Mouse (Mus musculus) cerebellum, postnatal 10 days (tissue): ENCODE measurements around the gene Ascc2.
A peak's percentile ranks its signal among the peaks of the same experiment; 100 is the strongest.
"Not testable (repeated sequence)": the region's sequence is repeated elsewhere in the genome, so short reads cannot be mapped to it uniquely, and the experiment has no call there.

Experiments
- DNase-seq, 2 experiments: peaks; one replicate each; pipeline ENCODE4 v3.0.0; 2021; ENCODE audit warnings: mixed read lengths in 2 of 2

Gene Ascc2

DNA sequence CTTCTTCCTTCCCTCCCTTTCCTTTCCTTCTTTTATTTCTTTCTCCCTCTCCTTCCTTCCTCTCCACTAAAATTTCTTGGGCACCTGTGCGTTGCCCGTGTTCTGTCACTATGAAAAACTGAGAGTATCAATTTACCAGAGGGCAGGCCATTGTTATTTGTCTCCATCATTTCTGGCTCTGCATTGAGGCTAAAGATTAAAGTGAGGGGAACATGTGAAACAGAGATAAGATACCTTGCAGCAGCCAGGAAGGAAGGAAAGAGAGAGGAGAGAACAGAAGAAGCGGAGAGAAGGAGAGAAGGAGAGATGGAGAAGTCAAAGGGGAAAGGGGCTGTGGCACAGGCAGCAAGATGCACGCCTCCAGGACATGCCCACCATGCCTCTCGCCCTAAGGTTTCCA, 3.2 kb upstream of the Ascc2 start:
- no peak for DNase-seq

DNA sequence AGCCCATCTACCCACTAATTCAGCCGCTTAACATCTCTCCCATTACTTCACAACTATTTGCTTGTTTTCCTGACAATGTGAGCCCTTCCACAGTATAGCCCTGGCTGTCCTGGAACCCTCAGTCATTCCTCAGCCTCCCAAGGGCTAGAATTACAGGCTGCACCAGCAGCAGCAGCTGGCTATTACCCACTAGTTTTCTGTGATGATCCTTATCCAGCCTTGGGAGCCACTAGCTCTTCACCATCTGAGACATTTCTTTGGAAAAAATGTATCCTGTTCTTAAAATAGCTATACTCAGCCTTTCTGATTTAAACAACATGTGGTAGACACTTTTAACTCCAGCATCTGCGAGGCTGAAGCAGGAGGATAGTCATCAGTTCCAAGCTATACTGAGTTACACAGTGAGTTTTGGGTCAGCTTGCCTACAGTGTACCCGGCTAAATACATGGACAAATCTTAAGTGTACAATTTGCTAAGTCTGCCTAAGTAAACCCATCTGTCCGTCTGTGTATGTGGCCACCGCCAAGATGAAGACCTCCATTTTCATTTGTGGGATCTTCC, 685 bp upstream of the Ascc2 start:
- no peak for DNase-seq

DNA sequence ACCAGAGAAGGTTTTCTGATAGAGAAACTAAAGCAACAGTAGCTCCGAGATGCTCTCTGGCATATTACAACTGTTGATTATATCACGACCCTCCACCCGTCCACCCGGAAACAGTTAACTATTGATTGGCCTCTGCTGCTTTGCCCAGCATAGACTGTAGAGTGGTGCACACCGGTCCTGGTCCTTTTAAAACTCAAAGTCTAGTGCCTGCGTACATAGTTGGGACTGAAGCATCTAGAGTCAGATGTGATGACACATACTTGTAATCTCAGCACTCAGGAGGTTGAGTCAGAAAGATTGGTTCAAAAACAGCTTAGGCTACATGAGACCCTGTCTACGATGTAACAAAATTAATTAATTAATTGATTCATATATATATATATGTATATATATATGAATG, 714 bp downstream of the Ascc2 start:
- DNase-seq: no peak

DNA sequence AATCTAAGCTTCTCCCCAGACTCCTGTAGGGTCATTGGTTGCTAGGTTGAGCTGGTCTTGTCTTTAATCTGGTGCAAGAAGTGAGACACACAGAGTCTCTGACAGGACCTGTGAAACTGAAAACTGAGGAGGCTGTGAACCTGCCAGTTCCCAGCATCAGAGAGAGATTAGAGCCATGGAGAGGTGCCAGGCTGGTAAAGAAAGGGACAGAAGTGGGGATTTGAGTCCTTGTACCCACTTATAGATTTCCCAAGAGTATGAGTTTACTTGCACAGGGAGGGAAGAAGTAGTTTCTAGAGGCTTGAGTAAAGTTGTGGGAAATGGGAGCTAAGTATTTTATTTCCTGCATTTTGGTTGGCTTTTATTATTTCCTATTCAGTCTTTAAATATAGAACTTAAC, 3.6 kb downstream of the Ascc2 start:
- no peak for DNase-seq

DNA sequence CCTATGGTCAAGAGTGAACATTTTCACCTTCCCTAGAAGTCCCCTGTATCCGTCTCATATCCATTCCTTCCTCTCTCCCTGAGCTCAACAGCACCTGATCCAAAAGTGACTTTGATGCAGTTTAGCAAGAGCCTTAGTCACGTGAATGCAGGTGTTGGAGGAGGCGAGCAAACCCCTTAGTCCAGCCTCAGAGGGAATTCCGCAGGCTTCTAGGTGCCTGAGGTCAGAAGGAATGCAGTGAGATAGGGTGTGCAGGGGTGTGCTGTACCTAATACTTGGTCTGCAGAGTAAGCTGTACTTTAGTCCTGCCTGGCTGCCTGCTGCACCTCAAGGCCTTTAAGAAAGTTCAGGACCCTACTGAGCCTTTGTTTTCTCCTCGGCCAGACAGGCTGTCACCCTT, 6.2 kb downstream of the Ascc2 start:
- no peak for DNase-seq

DNA sequence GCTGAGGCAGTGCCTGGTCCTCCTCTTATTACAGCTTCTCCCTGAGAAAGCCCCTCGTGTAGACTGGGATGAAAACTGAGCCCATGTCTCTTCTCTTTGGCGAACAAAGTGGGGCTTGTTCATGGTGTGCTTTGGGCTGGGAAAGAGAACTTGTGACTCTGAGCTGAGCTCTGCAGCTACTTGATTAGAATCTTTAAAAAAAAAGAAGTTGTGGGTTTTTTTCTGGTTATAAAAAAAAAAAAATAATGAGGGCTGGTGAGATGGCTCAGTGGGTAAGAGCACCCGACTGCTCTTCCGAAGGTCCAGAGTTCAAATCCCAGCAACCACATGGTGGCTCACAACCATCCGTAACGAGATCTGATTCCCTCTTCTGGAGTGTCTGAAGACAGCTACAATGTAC, 7.6 kb downstream of the Ascc2 start:
- not testable (repeated sequence) for DNase-seq

DNA sequence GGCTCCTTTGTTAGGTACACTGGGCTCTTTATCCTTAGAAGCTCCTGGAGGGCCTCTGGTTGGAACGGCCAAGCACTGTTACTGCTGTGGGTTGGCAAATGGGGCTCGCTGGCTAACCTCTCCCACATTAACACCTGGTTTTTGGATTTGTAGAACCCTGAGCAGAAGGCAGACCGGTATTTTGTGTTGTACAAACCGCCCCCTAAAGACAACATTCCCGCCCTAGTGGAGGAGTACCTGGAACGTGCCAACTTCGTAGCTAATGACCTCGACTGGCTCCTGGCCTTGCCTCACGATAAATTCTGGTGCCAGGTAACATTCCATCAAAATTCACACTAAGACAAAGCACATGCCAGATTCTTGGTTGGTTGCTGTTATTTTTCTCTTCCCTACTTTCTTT, 8.9 kb downstream of the Ascc2 start:
- no peak for DNase-seq

DNA sequence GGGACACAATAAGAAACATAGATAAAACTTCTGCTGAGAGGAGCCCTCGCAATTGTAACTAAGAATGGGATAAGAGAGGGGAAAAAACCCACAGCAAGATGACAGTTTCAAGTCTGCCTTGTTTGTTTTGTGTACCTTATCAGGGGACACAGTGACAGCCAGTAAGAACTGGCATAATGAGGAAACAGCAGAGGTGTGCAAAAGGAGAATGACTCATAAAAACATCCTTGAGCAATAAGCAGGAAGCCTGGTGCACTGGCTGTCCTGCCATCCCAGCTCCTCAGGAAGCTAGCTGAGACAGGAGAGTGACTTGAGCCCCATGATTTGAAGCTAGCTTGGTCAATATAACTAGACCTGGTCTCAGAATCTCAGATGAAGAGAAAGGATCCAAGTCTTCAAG, 22.3 kb downstream of the Ascc2 start:
- no peak for DNase-seq

DNA sequence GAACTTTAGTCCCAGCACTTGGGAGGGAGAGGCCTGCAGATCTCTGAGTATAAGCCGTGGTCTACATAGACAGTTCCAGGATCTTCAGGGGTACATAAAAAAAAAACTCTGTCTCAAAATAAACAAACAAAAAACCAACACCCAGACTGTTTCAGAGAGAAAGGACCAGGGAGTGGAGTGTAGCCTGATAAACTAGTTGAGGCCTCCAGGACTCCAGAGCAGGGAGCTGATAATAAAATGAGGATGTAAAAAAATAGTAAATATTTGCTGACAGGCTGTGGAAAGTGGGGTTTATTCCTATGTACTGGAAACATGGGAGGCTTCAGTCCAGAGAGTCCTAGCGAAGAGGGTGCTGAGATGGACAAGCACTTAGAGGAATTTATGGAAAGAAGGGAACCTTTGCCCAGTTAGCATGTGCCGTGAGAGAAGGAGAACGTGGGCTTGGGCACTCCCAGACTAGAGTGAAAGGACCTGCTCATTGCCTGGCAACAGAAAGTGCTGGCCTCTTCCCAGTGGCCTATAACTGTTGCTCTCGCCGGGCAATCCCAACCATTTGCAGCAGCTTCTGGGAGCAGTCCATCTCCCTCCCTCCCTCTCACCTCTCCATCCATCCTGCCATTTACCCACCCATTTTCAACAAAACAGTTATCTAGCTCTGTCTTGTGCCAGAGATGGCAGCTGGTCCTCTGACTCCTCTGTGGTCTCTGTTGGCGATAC, 22.9 kb downstream of the Ascc2 start:
- peak; percentile 75 to 80 for DNase-seq

DNA sequence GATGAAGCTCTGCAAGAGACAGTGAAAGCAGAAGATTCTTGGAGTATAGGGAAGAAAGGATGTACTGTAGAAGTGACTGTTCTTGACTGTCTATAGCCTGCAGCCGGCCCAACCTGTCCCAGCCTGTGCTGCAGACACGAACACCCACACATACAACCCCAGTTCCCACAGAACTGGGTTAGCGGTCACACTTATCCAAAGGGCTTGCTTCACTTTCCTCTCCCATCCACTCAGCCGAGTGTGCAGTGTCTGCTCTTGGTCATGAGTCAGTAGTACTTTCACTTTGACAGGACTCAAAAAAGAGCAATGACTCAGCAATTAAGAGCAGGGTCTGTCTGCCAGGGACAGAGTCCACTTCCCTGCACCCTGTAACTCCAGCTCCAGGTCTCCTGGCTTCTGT, 23.8 kb downstream of the Ascc2 start:
- peak in 1 of 2 experiments; percentile 29 for DNase-seq

DNA sequence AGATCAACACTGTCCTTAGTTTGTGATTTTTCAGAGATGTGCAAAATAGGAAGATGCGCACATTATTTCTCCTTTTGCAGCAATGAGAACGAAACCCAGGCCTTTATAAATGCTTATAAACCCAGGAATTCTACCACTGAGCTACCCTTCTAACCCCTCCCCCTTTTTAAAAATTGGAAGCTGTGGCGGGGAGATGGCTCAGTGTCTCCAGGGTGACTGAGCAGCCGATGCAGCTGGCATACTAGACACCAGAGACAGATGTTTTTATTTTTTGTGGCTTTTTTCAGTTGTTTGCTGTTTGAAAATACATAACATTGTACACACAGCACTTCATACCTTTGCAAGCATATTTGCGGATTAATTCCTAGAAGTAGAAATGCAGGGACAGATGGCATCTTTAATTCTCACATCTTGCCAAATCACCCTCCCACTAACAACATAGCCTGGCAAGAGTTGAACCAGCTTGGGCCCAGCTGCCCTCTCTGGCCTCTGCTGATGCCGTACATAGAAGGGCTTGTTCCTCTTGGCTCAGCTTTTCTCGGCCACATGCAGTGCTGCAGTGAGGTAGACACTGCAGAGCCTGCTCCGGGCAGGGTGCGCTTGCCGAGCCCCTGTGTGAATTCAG, 24.4 kb downstream of the Ascc2 start:
- DNase-seq: peak; percentile 83 to 89

DNA sequence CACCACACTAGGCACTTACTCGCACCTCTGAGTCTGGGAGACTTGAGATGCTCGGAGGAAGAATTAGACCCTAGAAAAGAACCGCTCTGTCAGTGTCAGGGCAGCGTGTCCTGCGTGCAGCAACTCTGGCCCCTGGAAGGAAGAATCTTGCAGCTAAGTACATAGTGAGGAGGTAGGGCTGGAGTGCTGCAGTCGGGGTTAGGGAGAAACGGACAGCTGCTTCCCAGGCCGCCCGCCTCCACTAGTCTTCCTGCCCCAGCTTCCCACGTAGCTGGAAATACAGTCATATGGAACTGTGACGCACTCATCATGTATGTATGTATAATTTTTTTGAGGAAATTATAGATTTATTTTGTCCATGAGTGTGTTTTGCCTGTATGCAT, 24.9 kb downstream of the Ascc2 start:
- DNase-seq: no peak

DNA sequence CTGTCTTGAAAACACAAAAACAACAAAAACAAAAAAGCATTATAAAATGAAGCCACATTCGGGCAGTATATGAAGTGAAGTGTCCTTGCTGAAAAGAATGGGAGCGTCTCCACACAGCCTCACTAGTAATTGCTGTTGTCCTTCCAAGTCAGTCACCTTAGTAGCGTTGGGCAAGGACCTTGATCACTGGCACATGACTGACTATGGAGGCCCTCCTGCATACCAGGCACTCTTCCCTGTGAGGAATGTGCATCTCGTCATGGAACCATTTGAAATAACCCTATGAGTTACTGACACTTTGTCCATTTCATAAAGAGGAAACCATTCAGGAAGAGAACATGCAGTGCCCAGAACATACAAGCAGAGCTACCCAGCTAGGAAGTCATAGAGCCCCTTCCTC, 34.2 kb downstream of the Ascc2 start:
- DNase-seq: no peak

DNA sequence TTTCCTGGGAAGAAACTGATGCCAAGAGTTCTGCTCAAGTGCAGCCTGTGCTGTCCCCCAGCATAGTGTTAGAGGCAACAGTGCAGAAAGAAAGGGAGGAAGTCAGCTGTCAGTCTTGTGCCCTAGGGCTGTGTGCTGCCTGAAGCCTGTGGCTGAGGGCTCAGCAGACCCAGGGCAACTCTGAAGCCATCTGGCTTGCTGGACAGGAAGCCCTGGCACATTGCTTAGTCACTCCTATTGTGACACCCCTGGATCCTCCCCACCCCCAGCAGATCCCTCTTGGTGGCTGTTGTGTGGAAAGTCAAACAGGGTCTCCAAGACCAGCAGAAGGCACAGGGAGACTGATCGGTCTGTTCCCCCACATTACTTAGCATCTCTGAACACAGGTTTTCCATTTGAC, 37.0 kb downstream of the Ascc2 start:
- DNase-seq: peak; percentile 46

DNA sequence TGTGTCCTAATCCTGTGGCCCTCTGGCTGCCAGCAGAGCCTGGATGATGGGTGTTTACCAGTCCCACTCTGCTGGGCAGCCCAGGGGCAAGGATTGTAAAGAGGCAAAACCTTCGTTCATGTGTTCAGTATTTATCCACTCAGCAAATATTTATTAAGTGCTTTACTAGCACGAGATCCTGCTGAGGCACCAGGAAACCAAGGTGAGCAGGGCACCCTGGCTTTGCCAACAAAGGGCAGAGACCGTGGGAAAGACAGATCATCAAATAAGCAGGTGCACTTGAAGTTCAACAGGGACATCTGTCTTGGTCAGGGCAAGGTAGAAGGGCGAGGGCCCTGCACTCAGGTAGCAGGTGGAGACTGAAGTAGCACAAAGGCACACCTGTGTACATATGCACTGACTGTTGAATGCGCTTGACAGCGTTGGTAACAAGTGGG, 37.6 kb downstream of the Ascc2 start:
- DNase-seq: no peak

DNA sequence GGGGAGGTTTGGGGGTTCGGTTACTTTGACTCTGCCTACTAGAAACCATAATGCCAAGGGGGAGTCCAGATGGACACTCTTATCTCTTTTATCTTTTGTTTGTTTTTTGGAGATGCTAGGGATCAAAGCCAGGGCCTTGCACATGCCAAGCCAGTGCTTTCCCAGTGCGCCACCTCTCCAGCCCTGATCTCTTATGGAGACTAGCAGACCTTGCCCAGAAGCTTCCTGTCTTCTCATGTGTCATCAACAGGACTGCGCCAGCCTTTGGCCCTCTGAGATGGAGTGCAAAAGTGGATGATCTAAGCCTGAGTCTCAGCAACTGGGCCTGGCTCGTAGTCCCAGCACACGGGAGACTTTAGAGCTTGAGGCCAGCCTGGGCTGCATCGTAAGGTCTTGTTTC, 38.1 kb downstream of the Ascc2 start:
- no peak for DNase-seq

DNA sequence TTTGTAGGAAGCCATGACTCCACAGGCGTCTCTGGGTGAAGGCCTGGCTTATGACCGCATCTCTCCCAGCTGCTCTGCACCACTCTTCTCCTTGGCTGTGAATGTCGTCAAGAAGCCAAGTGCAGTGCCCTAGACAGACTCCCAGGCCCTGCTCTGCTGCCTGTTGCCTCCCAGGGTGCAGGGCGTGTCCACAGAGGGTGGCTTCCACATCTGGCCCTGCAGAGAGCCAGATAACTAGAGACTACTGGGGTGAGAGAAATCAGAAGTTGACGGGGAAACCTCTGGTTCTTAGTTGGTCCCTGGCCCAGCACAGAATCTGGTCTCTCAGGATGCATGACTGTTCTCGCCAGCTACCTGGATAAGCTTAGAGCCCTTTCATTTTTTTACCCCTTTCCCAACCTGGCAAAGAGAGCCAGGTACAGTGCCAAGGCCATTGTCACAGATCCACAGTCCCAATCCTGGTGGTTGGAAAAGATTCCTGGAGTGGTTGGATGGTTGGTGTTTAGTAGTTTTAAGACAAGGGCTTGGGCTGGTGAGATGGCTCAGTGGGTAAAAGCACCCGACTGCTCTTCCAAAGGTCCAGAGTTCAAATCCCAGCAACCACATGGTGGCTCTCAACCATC, 39.8 kb downstream of the Ascc2 start:
- no peak for DNase-seq

DNA sequence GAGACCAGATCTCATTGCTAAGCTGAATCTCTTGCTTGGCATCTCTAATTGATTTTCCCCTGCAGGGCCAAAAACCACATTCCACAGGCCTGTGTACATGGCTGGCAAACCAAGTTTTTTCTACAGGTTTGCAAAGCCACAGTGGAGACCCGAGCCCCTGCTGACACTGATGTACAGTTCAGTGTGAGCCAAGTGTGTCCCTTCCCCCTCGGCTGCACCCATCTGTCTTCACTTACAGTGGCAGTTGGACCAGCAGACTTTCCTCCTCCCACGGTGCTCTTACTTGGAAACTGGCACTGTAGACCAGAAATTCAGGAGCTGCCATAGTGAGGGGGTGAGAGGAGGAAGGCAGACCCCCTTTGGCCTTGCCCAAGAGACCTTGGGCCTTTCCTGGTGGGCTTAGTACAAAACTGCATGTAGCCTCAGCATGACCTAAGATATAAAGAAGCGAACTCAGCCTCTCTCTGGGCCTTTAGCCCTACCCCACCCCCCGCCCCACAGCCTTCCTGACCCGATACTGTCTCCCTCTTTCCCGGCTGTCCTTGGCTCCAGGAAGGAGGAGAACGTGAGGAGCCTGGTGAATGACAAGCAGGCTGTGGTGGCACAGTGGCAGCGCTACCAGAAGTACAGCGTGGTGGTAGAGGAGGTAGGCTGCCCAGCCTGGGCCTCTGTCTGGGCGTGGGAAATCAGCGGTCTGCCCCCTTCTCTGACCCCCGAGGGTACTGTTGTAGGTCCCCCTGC, 41.3 kb downstream of the Ascc2 start:
- DNase-seq: peak; percentile 72 to 83

DNA sequence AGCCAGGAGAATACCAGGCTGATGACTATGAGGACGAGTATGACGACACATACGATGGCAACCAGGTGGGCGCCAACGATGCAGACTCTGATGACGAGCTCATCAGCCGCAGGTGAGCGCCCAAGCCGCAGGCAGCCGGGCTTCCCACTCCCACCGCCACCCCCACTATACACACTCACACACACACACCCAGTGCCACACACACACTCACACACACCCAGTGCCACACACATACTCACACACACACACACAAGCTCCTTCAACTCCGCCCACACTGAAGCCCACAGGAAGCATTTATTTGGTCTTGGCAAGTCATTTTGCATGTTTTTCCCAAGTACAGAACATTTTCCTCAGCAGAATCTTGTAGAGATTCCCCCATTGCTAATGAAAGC, 41.9 kb downstream of the Ascc2 start:
- no peak for DNase-seq

DNA sequence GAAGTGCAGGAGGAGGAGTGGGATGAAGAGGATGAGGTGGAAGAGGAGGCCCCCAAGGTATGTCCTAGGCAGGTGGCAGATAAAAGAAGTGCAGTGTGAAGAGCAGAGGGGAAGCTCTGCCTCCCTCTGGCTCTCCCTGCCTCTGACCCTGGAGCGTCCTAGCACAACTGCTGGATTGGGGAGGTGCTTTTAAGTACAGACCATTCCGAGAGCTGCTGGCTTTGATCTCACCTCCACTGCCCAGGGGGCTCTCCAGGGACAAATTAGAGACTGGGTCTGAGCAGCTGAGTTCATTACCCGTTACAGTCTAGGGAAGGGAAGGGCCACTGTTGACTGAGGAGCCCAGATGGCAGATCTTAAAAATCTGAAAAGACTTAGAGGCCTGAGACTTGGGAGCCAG, 42.6 kb downstream of the Ascc2 start:
- DNase-seq: no peak

DNA sequence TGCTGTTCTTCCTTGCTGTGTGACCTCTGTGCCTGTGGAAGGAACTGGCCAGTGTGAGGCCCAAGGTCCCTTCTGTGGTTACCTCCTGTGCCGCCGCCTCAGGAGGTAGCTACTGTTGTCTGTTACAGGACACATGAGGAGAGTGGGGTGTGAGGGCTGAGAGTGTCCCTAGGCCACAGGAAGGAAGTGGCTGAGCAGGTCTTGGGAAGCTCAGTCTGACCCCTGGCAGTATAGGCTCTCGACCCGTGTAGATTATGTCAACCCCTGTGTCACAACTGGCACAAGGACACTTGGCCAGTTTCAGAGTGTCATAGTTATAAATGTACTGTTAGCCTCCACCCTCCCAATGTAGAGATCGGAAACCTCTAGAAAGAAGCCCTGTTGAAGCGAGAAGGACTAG, 46.0 kb downstream of the Ascc2 start:
- no peak for DNase-seq

DNA sequence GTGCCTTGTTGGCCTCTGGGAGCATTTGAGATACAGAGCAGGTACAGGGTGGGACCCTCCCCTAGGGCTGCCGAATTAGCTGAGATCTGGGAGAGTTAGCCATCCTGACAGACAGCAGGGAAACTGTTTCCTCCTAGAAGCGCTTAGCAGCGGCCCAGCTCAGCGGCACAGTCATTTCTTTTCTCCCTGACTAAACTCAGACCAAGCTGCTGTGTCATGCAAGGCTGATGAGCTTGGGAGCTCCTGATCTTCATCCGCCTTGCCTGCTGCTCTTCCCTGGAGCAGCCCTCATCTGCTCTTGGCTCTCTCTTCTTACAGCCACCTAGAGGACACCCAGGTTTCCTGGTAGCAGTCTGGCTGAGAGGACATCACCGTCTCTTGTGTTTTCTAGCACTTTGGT, 46.6 kb downstream of the Ascc2 start:
- DNase-seq: no peak

DNA sequence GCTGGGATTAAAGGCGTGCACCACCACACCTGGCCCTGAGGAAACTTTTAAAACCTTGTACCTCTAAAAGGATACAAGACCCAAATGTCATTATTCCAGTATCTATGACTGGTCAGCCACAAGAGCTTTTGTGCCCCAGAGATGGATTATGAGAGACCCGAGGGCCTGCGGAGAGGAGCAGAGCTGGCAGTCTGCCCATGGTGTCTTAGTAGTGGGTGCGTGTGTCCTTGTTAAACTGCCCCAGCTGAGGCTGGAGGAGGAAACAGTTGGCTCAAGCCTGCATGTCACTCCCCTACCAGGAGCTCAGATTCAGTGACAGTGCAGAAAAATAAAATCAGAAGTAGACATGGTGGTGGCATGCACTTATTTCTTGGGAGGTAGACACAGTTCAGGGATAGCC, 47.5 kb downstream of the Ascc2 start:
- DNase-seq: peak in 1 of 2 experiments; percentile 37
